Mouse (Mus musculus): Measurements from ENCODE around the gene Prorsd1. TPM values are rescaled to one million over a fixed set of nuclear protein-coding genes. Genes with fewer than 3 reads are reported as not detected.
"Not testable (repeated sequence)": the region's sequence is repeated elsewhere in the genome, so short reads cannot be mapped to it uniquely, and the experiment has no call there.

Prorsd1 gene
- total RNA-seq (2021): 1 to 10 TPM; 2.8 to 3.7 TPM

DNA sequence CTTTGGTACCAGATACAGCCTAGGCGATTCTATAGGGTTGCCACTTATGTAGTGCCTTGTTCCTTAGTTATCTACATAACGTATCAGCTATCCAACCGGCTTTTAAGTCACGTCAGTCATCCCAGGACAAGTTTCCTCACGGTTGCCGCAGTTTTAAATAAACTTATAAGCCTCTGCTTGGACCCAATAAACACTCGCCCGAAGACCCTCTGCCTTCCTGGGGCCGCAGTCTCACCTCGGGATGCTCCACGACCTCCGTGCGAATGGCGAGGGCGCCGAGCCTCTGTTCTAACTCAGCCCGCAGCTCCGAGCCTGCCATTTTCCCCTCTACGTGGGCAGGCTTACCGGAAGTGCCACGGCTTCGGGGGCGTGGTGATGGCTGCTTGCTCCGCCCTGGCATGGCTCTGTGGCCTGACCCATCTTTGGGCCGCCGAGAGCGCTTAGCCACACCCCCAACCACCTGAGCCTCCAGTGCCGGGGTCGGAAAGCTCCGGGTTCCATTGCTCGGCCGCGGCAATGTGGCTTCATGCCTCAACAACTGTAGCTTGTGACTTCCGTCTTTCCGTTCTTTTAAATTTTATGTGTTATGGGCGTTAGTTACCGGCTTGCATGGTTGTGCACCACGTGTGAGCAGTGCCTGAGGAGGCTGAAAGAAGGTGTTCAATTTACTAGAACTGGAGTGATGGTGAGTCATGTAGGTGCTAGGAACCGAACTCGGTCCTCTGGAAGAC is at the start of gene Prorsd1:
Prorsd1 (minus strand) TSS at position 352 of the 731 bp plus-strand sequence.
- DNase-seq (ENCODE audit: extremely low spot score in 1 of 2, low spot score in 2 of 2): peak; percentile 67 to 93
- intact Hi-C loops (cut with DNase I): no loop called here

DNA sequence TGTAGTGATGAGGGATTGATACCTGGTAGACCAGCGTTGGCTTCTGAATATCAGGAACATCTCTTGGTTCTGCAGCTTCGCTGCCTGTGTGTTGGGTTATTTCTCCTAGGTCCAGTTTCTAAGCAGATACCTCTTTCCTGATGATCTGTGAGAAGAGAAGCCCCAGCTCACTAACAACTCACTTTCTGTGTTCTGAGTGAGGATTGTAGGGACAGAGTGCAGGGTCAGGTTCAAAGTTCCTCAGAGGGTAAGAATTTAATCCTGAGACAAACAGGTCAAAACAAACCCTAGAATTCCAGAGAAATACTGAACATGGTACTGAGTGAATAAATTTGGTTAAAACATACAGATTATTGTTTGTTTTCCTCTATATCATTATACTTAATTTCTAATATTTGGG is 48.6 kb upstream of the Prorsd1 start:
- intact Hi-C loops (cut with DNase I): no loop called here
- no peak for DNase-seq (ENCODE audit: extremely low spot score in 1 of 2, low spot score in 2 of 2)

DNA sequence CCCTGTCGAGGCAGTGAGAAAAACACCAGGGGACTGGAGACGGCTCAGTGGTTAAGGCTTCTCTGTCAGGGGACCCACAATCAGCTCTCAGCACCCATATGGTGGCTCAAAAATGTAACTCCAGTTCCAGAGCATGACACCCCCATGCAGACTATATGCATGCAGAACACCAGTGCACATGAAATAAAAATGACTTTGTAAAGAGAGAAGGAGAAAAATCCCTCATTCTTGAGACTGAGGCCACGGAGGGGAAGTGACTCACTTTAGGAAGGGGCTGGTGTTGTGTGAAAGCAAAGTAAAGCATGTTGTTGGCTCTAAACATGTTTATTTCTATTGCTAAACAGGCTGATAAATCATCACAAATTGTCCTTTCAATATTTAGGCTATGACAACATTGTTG is 46.2 kb upstream of the Prorsd1 start:
- intact Hi-C loops (cut with DNase I): no loop called here
- DNase-seq (ENCODE audit: extremely low spot score in 1 of 2, low spot score in 2 of 2): no peak

DNA sequence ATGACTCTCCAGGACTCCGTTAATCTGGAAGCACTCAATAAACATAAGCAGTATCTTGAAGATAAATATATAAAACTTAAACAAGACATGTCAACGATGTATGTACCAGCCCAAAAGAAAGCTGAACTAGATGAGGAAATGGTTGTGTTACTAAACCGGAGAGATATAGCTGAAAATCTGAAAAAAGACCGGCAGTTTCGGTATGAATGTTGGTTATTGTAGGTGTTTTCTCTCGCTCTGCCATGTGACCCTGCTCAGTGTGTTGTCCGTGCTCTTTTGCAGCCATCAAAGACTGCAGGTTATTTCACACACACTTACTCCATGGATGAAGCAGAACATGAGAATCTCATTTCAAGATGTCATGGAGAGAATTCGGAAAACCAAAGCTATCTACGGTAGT is 45.6 kb upstream of the Prorsd1 start:
- intact Hi-C loops (cut with DNase I): no loop called here
- no peak for DNase-seq (ENCODE audit: extremely low spot score in 1 of 2, low spot score in 2 of 2)

DNA sequence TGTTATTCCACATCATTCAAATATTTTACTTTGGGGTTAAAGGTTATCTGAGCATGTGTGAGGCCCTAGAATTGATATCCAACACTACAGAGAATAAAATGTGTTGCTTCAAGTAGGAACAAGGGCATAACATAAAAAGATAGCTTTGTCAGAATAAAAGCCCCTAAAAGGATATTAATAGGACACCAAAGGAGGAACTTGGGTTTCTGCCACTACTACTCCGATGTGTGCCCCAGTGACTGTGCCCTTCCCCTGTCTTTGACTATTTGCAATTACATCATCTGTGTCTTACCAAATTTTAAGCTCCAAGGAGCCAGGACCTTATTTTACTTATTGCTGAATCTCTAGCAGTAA is 34.6 kb upstream of the Prorsd1 start:
- DNase-seq (ENCODE audit: extremely low spot score in 1 of 2, low spot score in 2 of 2): no peak
- intact Hi-C loops (cut with DNase I): loop anchor here (5.0 to 10.0 kb wide), 2 partner anchors 163 to 335 kb away; no protein-coding TSS in a partner anchor

DNA sequence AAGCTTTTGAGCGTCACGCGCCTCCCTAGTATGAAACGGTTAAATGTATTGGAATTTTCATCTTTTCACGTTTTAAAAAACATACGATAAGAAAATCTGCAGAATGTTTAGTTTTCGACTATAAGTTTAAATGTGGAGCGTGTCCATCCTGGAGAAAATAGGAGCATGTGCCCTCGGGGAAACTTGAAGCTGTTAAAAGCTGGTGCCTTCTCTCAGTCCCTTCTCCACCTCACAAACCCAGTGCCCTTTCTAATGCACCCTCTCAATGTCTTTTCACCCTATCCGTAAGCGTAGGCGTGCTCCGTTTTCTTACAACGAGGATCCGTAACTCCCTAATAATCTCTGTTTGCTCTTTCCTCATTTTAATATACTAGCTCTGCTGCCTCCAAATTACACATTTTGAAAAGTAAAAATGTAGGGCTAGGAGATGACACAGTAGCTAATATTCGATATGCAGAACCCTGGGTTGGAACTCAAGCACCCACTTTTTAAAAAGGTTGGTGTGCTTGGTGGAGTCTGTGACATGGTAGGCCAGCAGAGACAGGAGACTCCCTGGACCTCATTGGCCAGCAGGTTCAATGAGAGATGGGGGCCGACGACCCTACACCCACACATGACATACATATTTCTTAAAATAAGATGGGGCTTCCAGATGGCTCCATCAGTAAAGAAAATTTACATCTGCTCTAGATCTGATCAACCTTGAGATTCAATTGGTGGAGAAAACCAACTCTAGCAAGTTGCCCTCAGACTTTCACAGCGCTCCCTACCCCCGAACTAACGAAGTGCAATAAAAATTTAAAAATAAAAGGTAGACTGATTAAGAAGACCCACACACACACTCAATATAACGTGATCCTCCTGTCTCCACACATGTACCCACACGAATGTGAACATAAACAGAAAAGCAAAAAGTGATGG is 33.9 kb upstream of the Prorsd1 start:
- intact Hi-C loops (cut with DNase I): loop anchor here (5.0 to 10.0 kb wide), 2 partner anchors 164 to 336 kb away; no protein-coding TSS in a partner anchor
- DNase-seq (ENCODE audit: extremely low spot score in 1 of 2, low spot score in 2 of 2): peak in 1 of 2 experiments; percentile 10

DNA sequence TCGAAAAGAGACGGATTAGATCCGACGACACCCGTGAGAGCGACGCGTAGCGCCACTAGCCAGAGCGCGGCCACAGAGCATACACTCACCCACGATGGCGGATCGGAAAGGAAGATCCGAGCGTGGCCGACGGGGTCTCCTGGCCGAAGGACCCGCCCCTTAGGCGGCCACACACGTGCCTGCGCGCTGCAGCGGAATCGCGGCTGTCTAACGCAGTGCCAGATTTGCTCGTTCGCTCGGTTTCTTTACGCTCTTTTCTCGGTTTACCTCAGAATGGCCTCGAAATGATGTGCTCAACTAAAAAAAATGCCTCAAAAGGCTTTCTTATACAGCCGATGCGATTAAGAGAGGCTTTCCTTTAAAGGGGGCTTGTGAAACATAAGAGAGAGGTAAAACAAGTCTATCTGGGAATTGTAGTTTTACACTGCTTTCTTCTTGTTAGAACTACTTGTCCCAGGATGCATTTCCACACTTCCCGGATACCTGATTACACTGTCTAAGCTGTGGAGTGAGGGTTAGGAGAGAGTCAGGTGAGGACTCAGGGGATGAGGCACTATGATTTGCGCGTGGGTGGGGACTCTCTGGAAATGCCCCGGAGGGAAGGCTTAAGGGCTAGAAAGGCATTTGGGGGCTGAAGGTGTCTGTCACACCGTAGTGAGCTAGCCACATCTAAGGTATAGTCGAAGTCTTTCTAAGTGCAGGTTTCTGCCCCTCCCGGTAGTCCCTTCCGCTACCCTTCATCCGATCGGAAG is 33.1 kb upstream of the Prorsd1 start, which contains the start of the genes Clhc1 and Rps27a:
Clhc1 (plus strand) TSS at position 199 of the 752 bp plus-strand sequence.
Rps27a (minus strand) TSS at position 358 of the 752 bp plus-strand sequence.
- intact Hi-C loops (cut with DNase I): loop anchor here (1.0 to 10.0 kb wide), 3 partner anchors 145 to 337 kb away; no protein-coding TSS in a partner anchor
- DNase-seq (ENCODE audit: extremely low spot score in 1 of 2, low spot score in 2 of 2): peak; percentile 86 to 95

DNA sequence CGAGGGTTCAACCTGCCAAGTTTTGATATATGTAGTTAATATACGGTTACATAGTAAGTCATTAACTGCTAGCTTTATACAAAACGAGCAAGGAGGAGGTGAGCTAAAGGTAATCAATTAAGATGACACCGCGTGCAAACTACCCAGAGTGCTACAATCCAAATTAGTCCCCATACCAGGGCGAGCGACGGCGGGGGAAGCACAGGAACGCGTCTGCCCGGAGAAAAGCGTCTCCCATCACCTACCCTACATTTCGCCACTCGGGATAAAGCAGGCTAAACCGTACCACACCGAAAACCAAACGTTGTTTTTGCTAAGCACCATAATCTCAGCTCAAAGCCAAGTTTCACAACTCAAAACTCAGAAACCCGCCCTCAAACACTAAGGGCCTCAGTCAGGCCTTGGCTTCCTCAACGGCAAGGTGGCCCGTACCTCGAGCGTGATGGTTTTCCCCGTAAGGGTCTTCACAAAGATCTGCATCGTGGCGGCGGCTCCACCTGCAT is 32.5 kb upstream of the Prorsd1 start:
- intact Hi-C loops (cut with DNase I): loop anchor here (1.0 to 10.0 kb wide), 3 partner anchors 146 to 338 kb away; no protein-coding TSS in a partner anchor
- DNase-seq (ENCODE audit: extremely low spot score in 1 of 2, low spot score in 2 of 2): peak in 1 of 2 experiments; percentile 31

DNA sequence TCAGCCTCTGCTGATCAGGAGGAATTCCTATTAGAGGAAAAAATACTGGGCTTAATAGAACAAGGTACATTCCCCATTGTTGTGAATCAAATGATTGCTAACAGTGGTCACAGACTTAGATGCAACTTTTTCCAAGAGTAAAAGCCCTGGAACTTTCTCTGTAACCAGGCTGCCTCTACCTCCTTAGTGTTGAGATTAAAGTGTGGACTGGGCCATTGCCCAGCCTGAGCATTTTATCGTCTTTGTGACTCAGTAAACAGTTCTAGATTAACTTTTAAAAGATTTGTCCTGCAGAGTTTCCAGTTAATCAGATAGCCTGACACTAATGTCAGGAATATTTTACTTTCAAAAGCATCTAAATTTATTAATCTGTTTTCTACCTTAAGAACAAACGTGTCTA is 31.9 kb upstream of the Prorsd1 start:
- intact Hi-C loops (cut with DNase I): loop anchor here (1.0 to 10.0 kb wide), 3 partner anchors 147 to 338 kb away; no protein-coding TSS in a partner anchor
- DNase-seq (ENCODE audit: extremely low spot score in 1 of 2, low spot score in 2 of 2): no peak

DNA sequence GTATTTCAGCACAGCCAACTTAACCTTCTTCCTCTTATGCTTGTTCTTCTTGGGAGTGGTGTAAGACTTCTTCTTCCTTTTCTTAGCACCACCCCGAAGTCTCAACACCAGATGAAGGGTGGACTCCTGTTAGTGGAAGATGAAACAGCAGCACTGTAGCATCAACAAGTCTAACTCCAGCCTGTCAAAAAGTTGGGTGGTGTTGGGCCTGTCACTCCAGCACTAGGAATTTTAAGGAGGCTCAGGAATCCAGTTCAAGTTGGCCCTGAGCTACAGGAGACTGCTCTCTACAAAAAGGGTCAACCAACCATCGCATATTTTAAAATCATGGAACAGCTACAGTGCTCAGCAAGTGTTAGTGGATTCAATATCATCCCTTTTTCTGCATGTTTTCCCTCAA is 31.5 kb upstream of the Prorsd1 start:
- not testable (repeated sequence) for DNase-seq (ENCODE audit: extremely low spot score in 1 of 2, low spot score in 2 of 2)
- intact Hi-C loops (cut with DNase I): loop anchor here (5.0 to 10.0 kb wide), 2 partner anchors 166 to 339 kb away; no protein-coding TSS in a partner anchor

DNA sequence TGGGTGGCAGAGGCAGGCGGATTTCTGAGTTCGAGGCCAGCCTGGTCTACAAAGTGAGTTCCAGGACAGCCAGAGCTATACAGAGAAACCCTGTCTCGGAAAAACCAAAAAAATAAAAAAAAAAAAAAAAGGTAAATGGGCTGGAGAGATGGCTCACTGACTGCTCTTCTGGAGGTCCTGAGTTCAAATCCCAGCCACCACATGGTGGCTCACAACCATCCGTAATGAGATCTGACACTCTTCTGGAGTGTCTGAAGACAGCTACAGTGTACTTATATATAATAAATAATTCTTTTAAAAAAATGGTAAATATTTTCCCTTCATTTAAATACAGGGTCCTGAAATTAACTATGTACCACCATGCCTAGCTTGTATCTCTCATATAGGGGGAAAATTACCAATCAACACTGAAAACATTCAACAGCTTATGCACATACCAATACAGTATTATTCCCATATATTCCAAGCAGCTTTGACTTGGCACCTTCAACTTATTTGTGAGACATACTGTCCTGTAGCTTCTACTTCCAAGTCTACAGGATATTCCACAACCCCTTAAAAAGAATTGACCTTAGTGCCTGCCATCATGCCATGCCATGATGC is 30.4 kb upstream of the Prorsd1 start:
- intact Hi-C loops (cut with DNase I): loop anchor here (5.0 to 10.0 kb wide), 2 partner anchors 167 to 340 kb away; no protein-coding TSS in a partner anchor
- DNase-seq (ENCODE audit: extremely low spot score in 1 of 2, low spot score in 2 of 2): not testable (repeated sequence)

DNA sequence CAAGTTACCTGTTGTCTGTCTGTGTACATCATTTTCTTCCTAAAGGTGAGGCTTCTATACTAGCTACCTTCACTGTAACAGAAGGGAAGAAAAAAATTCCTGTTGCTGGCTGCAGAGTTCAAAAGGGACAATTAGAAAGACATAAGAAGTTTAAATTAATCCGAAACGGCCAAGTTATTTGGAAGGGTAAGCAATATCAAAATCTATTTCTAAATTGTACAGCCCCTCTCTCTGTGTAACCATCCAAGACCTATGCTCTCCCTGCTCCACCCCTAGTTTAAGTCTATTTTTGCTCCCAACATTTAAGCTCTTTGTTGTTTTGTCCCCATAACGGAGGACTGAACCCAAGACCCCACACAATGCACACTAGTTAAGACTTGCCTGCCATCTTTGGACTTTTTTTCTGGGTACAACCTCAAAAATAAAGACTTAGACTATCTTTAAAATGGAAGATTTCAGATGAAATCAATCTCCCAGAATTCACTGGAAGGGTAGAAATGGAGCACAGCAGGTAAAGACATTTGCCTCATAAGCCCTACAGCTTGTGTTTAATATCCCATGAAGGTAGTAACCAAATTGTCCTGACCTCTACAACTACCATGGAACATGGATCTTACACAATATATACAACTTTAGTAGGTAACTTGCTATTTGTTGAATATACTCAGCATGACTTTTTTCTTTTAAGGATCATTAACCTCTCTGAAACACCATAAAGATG is 29.6 kb upstream of the Prorsd1 start:
- no peak for DNase-seq (ENCODE audit: extremely low spot score in 1 of 2, low spot score in 2 of 2)
- intact Hi-C loops (cut with DNase I): loop anchor here (10.0 kb wide), 1 partner anchor 340 kb away; no protein-coding TSS in a partner anchor

DNA sequence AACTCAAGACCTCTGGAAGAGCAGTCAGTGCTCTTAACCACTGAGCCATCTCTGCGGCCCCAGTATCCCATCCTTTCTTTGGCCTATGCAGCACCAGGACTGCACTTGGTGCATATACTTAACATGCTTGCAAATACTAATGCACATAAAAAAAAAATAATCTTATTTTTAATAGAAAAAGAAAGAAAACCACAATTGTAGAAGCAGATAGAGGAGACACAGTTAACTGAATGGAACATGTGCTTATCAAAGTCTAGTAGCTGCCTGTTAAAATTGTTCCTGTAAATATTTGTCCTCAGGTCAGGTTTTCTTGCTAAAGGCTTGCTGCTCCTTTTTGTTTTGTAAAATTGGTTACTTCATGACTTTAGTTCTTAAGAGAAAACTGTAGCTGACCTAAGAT is 23.4 kb upstream of the Prorsd1 start:
- intact Hi-C loops (cut with DNase I): no loop called here
- no peak for DNase-seq (ENCODE audit: extremely low spot score in 1 of 2, low spot score in 2 of 2)

DNA sequence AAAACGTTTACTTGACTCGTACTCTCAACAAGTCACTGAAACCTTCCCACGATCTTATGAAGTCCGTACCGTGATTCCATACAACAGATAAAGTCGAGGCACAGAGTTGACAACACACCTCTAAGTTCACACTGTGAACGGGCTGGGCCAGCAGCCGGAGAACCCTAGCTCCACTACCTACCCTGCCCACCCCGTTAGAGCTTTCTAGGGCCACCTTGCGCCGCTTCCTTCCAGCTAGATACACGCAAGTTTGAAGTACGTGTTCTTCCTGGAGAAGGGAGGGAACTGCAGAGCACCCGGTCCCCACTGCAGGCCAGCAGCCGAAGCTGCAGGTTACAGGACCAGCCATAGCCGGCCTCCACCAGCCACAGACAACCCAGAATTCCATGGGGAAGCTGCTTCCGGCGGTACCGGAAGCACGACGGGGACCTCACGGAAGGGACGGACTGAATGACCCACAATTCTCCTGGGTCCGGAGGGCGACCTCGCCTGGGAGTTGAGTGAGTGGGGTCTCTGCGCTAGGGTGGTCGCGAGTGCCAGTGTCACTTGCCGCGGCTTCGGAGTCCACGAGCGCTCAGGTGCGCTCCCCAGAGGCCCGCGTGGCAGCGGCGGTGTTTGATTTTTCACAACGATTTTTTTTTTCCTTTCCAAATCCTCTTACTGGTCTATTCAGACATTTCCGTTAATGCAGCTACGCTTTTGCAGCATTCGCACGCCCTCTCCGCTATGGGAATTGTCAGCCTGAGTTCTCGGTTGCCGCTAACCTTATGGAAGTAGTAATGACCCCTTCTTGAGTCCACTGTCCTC is 11.4 kb upstream of the Prorsd1 start, which contains the start of gene Mtif2:
Mtif2 (plus strand) TSS at position 421 of the 807 bp plus-strand sequence.
- intact Hi-C loops (cut with DNase I): loop anchor here (5.0 kb wide), 1 partner anchor 259 kb away; no protein-coding TSS in a partner anchor
- DNase-seq (ENCODE audit: extremely low spot score in 1 of 2, low spot score in 2 of 2): peak; percentile 77 to 89

DNA sequence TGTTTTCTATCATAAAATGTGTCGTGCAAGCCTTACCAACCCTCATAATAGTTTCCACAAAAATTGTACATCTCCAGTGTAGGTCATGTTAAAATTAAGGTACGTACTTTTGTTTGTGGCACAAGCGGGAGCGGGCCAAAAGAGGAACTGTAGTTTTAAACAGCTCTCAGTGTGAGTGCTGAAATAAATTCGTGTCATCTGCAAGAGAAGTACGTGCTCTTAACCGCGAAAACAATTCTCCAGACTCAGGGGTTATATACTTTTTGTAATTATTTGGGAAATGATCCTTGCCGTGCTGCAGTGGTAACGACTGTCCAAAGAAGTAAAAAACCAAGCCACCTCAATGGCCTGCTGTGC is 530 bp downstream of the Prorsd1 start:
- no peak for DNase-seq (ENCODE audit: extremely low spot score in 1 of 2, low spot score in 2 of 2)
- intact Hi-C loops (cut with DNase I): no loop called here

DNA sequence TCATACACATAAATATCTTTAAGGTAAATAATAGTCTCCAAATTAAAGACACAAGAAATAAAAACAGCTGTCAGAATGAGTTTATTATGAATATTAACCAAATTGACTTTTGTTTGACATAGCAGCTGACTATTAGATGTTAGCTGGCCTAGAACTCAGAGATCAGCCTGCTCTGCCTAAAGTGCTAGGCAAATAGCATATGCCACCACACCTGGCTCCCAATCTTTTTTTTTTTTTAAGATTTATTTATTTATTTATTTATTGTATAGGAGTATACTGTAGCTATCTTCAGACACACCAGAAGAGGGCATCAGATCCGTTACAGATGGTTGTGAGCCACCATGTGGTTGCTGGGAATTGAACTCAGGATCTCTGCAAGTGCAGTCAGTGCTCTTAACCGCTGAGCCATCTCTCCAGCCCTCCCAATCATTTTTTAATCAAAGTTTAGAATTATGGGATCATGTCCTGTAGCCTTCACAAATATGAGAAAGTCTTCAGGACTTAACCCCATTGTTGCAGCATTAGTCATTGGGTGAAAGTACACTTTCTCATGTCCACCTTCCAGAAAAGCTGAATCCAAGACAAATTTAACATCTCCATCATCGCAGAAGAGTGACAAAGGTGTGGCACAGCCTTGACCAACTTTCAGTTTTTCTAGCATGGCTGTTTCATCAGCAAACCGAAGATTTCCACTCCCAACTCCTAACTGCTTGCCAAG is 1.9 kb downstream of the Prorsd1 start:
- no peak for DNase-seq (ENCODE audit: extremely low spot score in 1 of 2, low spot score in 2 of 2)
- intact Hi-C loops (cut with DNase I): no loop called here
